Mouse (Mus musculus) neural tube, embryonic 11.5 days (tissue): Measurements from ENCODE around the gene Slc16a4. TPM values are rescaled to one million over a fixed set of nuclear protein-coding genes. Genes with fewer than 3 reads are reported as not detected.

Experiments
- polyA plus RNA-seq: library from polyadenylated mRNA; unstranded; fragments of >200 nt; fragmentation: Nextera tagmentation; extraction: Ambion mirVana; gene quantifications from 2 replicates; pipeline ENCODE4 v1.2.1, GENCODE M21; 2014

Gene Slc16a4
- polyA plus RNA-seq, 1 experiment from 2014 or later: 1.6 TPM

Other genes starting within 250 kb of the Slc16a4 start
- gene Kcna2, start 190.1 kb upstream of the Slc16a4 start, polyA plus RNA-seq: 0.17 and 0.24 TPM in 2 replicates
- not detected in 2 replicates for gene Kcna10, start 108.2 kb upstream of the Slc16a4 start, polyA plus RNA-seq
- not detected in 2 replicates for gene Cym, start 69.5 kb upstream of the Slc16a4 start, polyA plus RNA-seq
- gene A630076J17Rik, start 60.6 kb upstream of the Slc16a4 start, polyA plus RNA-seq: not detected in 2 replicates
- not detected in 2 replicates for gene Prok1, start 51.5 kb upstream of the Slc16a4 start, polyA plus RNA-seq
- 187 and 189 TPM in 2 replicates for gene Lamtor5, start 12.4 kb upstream of the Slc16a4 start, polyA plus RNA-seq
- gene Rbm15, start 42.4 kb downstream of the Slc16a4 start, polyA plus RNA-seq: 17.2 and 18.3 TPM in 2 replicates
- gene Kcnc4, start 168.3 kb downstream of the Slc16a4 start, polyA plus RNA-seq: 0.05 and 0.58 TPM in 2 replicates
- 2.6 and 3.6 TPM in 2 replicates for gene Slc6a17, start 226.8 kb downstream of the Slc16a4 start, polyA plus RNA-seq